Mouse (Mus musculus): ENCODE results near the gene Bicra. TPM values are rescaled to one million over a fixed set of nuclear protein-coding genes. Genes with fewer than 3 reads are reported as not detected.
A peak's percentile ranks its signal among the peaks of the same experiment; 100 is the strongest.

Bicra gene
- 19.0 and 21.2 TPM in 2 replicates for polyA plus RNA-seq (2012; rRNA removed)

DNA sequence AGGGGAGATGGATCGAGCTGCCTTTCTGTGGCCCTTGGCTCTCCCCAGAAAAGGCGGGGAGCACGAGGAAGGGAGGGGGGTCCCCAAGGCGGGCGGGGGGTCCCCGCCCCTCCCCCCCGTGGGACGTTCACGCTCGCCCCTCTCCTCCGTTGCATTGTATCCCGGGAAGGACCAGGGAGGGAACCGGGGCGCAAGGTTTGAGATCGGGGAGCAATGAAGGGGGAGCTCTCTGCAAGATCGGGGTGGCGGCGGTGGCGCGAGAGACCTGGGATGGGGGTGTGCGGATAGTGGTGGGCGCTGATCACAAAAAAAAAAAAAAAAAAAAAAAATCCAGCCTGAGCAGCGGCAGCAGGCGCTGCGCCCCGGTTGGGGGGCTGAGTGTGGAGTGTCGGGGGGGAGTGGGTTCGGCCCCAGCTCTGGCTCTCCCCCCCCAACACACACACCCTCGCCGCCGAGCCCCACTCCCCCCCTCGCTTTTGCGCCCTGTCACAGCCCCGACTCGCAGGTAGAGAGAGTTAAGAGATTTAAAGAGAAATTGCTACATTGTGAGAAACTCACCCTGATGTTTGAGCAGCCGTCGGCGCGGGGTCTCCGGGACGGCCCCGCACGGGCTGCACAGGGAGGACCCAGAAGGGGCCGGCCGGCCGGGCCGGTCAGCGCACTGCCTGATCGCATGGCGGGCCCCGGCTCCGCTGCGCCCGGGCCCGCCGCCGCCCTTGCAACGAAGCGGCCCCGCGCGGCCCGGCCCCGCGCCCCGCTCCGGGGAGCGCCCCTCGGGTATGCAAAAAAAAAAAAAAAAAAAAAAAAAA is at the start of gene Bicra:
Bicra (minus strand) TSS at position 584 of the 809 bp plus-strand sequence.
- TF ChIP-seq POLR2A (IDR thresholded peaks at IDR 0.05; ENCODE audit: borderline replicate concordance, extremely low read depth, low read depth, low read length) (peak; percentile 56; the same call in 1 of the 2 replicates), CTCF (IDR thresholded peaks at IDR 0.05; ENCODE audit: insufficient read depth, low read length) (no peak)
- H3K4me1 ChIP-seq (ENCODE audit: control insufficient read depth, insufficient read depth, low read length), result peaks cover 33% of the 10 kb centered on the region
- DNase-seq, result peak; percentile 82

DNA sequence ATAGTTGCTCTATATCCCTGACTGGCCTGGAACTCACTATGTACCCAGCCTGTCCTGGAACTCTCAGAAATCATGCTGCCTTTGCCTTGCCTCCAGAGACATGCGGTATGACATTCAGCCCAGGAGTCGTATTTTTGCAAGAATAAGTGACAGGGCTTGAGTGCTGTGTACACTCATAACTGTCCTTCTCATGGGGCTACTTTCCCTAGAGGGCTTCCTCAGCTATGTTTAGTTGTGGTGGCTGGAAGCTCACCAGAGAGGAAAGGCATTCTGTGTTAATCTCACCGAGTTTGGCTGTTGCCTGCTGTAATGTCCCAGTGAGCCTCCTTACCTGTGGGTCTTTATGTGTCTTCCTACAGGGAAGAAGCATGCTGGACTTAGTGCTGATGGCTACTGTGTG is 46.9 kb upstream of the Bicra start:
- Histone ChIP-seq H3K4me3 (replicated peaks; ENCODE audit: extremely low read depth, low read depth, low read length) (no peak overlapping the region), H3K4me1 (ENCODE audit: control insufficient read depth, insufficient read depth, low read length) (peaks cover 4% of the 10 kb centered on the region; the same call in 1 of the 2 replicates)
- WGBS, result 55% methylated on average over 3 of the region's 3 CpGs
- no peak for DNase-seq
- TF ChIP-seq CTCF (IDR thresholded peaks at IDR 0.05; ENCODE audit: insufficient read depth, low read length) (no peak), POLR2A (IDR thresholded peaks at IDR 0.05; ENCODE audit: borderline replicate concordance, extremely low read depth, low read depth, low read length) (no peak)

More for the DNA sequence above, at the start of gene Bicra:
- H3K4me3 ChIP-seq (replicated peaks; ENCODE audit: extremely low read depth, low read depth, low read length), result peak within 1 kb of the TSS; percentile 98
- WGBS, result under 1% methylated on average over 67 of the region's 69 CpGs

DNA sequence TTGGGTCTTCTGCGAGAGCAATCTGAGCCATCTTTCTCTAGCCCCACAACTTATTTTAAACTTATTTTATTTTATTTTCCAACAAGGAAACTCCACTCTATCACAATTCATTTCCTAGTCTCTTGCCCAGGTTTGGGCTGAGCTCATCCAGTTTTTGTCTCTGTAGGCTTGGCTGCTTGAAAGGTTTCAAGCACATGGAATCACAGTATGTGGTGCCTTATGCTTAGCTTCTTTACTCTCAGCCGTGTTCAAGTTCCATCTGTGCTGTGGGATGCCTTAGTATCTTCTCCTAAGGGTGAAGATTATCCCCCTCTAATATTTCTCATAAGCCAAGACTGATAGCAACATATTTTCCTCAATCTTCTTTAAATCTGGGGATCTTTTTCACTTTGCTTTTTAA is 39.9 kb upstream of the Bicra start:
- DNase-seq, result no peak
- no peaks in the 10 kb centered on the region for H3K4me1 ChIP-seq (ENCODE audit: control insufficient read depth, insufficient read depth, low read length)
- no peak for TF ChIP-seq CTCF (IDR thresholded peaks at IDR 0.05; ENCODE audit: insufficient read depth, low read length)
- no peak for TF ChIP-seq POLR2A (IDR thresholded peaks at IDR 0.05; ENCODE audit: borderline replicate concordance, extremely low read depth, low read depth, low read length)
- H3K4me3 ChIP-seq (replicated peaks; ENCODE audit: extremely low read depth, low read depth, low read length), result no peak overlapping the region
- WGBS, result 71% methylated on average over 2 of the region's 2 CpGs

DNA sequence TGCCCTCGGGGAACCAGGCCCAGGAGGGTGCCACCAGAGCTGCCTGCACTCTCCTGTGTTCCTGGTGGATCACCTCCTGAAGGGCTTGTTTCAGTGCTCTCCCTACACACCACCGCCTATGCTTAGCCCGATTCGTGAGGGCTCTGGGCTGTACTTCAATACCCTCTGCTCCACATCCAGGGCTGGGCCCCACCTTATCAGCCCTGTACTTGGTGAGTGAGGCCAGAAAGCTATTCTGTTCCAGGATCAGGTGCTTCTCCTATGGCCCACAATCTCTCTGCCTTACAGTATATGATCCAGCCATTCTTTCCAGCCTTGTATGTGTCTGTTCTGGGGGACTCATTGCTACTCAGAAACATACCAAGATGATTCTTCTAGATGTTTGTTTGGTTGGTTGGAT is 35.6 kb upstream of the Bicra start:
- TF ChIP-seq POLR2A (IDR thresholded peaks at IDR 0.05; ENCODE audit: borderline replicate concordance, extremely low read depth, low read depth, low read length) (no peak), CTCF (IDR thresholded peaks at IDR 0.05; ENCODE audit: insufficient read depth, low read length) (no peak)
- WGBS, result 63% methylated on average over 4 of the region's 4 CpGs
- DNase-seq, result no peak
- Histone ChIP-seq H3K4me3 (replicated peaks; ENCODE audit: extremely low read depth, low read depth, low read length) (no peak overlapping the region), H3K4me1 (ENCODE audit: control insufficient read depth, insufficient read depth, low read length) (no peaks in the 10 kb centered on the region)

GRCm38 (mm10) chr7:16080581-16080980 is 32.9 kb upstream of the Bicra start:
- Histone ChIP-seq H3K4me3 (replicated peaks; ENCODE audit: extremely low read depth, low read depth, low read length) (no peak overlapping the region), H3K4me1 (ENCODE audit: control insufficient read depth, insufficient read depth, low read length) (no peaks in the 10 kb centered on the region)
- no peak for DNase-seq
- no peak for TF ChIP-seq CTCF (IDR thresholded peaks at IDR 0.05; ENCODE audit: insufficient read depth, low read length)
- TF ChIP-seq POLR2A (IDR thresholded peaks at IDR 0.05; ENCODE audit: borderline replicate concordance, extremely low read depth, low read depth, low read length), result no peak
- WGBS, result 60% methylated on average over 4 of the region's 4 CpGs

DNA sequence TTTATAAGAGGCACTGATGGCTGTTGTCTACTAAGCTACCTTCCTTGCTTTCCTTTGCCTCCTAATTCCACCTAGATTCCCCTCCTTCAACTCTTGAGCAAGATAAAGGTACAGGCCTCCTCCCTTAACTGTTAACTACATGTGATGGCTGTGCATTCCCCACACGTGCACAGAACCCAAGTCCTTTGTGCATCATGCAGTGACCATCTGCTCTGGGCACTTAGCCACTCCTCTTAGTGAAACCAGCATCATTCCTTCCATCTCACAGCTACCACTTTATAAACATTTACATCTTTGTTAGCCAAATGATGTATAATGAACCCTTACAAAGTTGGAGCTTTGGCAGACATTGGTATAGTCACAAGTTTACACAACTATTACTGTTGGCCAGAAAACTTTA is 32.2 kb upstream of the Bicra start:
- WGBS, result 62% methylated on average over 1 of the region's 1 CpGs
- Histone ChIP-seq H3K4me3 (replicated peaks; ENCODE audit: extremely low read depth, low read depth, low read length) (no peak overlapping the region), H3K4me1 (ENCODE audit: control insufficient read depth, insufficient read depth, low read length) (no peaks in the 10 kb centered on the region)
- no peak for DNase-seq
- TF ChIP-seq CTCF (IDR thresholded peaks at IDR 0.05; ENCODE audit: insufficient read depth, low read length), result no peak
- TF ChIP-seq POLR2A (IDR thresholded peaks at IDR 0.05; ENCODE audit: borderline replicate concordance, extremely low read depth, low read depth, low read length), result no peak

GRCm38 (mm10) chr7:16071906-16072305 is 24.2 kb upstream of the Bicra start:
- Histone ChIP-seq H3K4me1 (ENCODE audit: control insufficient read depth, insufficient read depth, low read length) (no peaks in the 10 kb centered on the region), H3K4me3 (replicated peaks; ENCODE audit: extremely low read depth, low read depth, low read length) (no peak overlapping the region)
- WGBS, result 80% methylated on average over 6 of the region's 6 CpGs
- no peak for TF ChIP-seq CTCF (IDR thresholded peaks at IDR 0.05; ENCODE audit: insufficient read depth, low read length)
- no peak for TF ChIP-seq POLR2A (IDR thresholded peaks at IDR 0.05; ENCODE audit: borderline replicate concordance, extremely low read depth, low read depth, low read length)
- DNase-seq, result no peak

DNA sequence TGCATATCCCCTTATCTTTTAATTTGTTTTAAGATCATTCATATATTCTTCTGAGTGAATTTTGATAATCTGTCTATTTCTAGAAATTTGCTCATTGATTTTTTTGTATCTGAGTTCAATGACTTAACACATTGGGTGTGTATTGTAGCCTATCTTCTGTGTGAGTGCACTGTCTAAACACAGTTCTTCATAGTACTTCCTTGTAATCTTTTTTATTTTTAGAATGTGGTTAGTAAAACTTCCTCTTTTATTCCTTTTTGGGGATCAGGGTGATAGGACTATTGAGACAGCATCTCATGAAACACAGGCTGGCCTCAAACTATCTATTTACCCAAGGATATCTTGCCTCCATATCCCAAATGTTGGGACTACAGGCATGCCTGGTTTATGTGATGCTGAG is 23.1 kb upstream of the Bicra start:
- no peak for DNase-seq
- Histone ChIP-seq H3K4me3 (replicated peaks; ENCODE audit: extremely low read depth, low read depth, low read length) (no peak overlapping the region), H3K4me1 (ENCODE audit: control insufficient read depth, insufficient read depth, low read length) (no peaks in the 10 kb centered on the region)
- TF ChIP-seq CTCF (IDR thresholded peaks at IDR 0.05; ENCODE audit: insufficient read depth, low read length), result no peak
- no peak for TF ChIP-seq POLR2A (IDR thresholded peaks at IDR 0.05; ENCODE audit: borderline replicate concordance, extremely low read depth, low read depth, low read length)

GRCm38 (mm10) chr7:16063490-16063889 is 15.8 kb upstream of the Bicra start:
- peak; percentile 36; the same call in 1 of the 2 replicates for TF ChIP-seq CTCF (IDR thresholded peaks at IDR 0.05; ENCODE audit: insufficient read depth, low read length)
- TF ChIP-seq POLR2A (IDR thresholded peaks at IDR 0.05; ENCODE audit: borderline replicate concordance, extremely low read depth, low read depth, low read length), result no peak
- no peak overlapping the region for H3K4me3 ChIP-seq (replicated peaks; ENCODE audit: extremely low read depth, low read depth, low read length)
- no peaks in the 10 kb centered on the region for H3K4me1 ChIP-seq (ENCODE audit: control insufficient read depth, insufficient read depth, low read length)
- 39% methylated on average over 4 of the region's 4 CpGs for WGBS
- DNase-seq, result no peak

GRCm38 (mm10) chr7:16062099-16062420 is 14.3 kb upstream of the Bicra start:
- WGBS, result 72% methylated on average over 15 of the region's 15 CpGs
- no peaks in the 10 kb centered on the region for H3K4me1 ChIP-seq (ENCODE audit: control insufficient read depth, insufficient read depth, low read length)

More at GRCm38 (mm10) chr7:16062099-16062420, 14.3 kb upstream of the Bicra start:
- TF ChIP-seq CTCF (IDR thresholded peaks at IDR 0.05; ENCODE audit: insufficient read depth, low read length) (no peak), POLR2A (IDR thresholded peaks at IDR 0.05; ENCODE audit: borderline replicate concordance, extremely low read depth, low read depth, low read length) (no peak)
- no peak overlapping the region for H3K4me3 ChIP-seq (replicated peaks; ENCODE audit: extremely low read depth, low read depth, low read length)
- no peak for DNase-seq

Data from lung, adult 2 months (tissue).